Mouse (Mus musculus) right cerebral cortex, postnatal 4 days (tissue): ENCODE data around the gene Havcr2.
"Not testable (repeated sequence)": the region's sequence is repeated elsewhere in the genome, so short reads cannot be mapped to it uniquely, and the experiment has no call there.

Source experiments
- DNase-seq: peaks from one replicate; pipeline ENCODE4 v3.0.0-alpha.2; 2022

Gene Havcr2

GRCm38 (mm10) chr11:46461931-46462330 is 7.2 kb downstream of the Havcr2 start:
- DNase-seq: no peak

- no peak for DNase-seq
Observed at GRCm38 (mm10) chr11:46466878-46467277, 12.1 kb downstream of the Havcr2 start.

- DNase-seq: no peak
Observed at GRCm38 (mm10) chr11:46474220-46474619, 19.5 kb downstream of the Havcr2 start.

GRCm38 (mm10) chr11:46479311-46479710 is 24.6 kb downstream of the Havcr2 start:
- no peak for DNase-seq

GRCm38 (mm10) chr11:46480517-46480916 is 25.8 kb downstream of the Havcr2 start:
- no peak for DNase-seq

- DNase-seq: no peak
Observed at GRCm38 (mm10) chr11:46488231-46488630, 33.5 kb downstream of the Havcr2 start.

- DNase-seq: no peak
Observed at GRCm38 (mm10) chr11:46488650-46489049, 33.9 kb downstream of the Havcr2 start.

GRCm38 (mm10) chr11:46507146-46507545 is 52.4 kb downstream of the Havcr2 start:
- no peak for DNase-seq

- no peak for DNase-seq
Observed at GRCm38 (mm10) chr11:46509900-46510299, 55.2 kb downstream of the Havcr2 start.

GRCm38 (mm10) chr11:46521341-46521740 is 66.6 kb downstream of the Havcr2 start:
- DNase-seq: not testable (repeated sequence)

- DNase-seq: no peak
Observed at GRCm38 (mm10) chr11:46522719-46523118, 68.0 kb downstream of the Havcr2 start.

GRCm38 (mm10) chr11:46523912-46524311 is 69.2 kb downstream of the Havcr2 start, which contains the start of gene Gm12169:
Gm12169 (plus strand) TSS chr11:46524212.
- no peak for DNase-seq

GRCm38 (mm10) chr11:46530149-46530548 is 75.4 kb downstream of the Havcr2 start:
- DNase-seq: no peak
